Mouse (Mus musculus) retina, postnatal 1 day (tissue): Measurements from ENCODE around the gene Opcml.

Experiments used
- DNase-seq: peaks from one replicate; pipeline ENCODE4 v3.0.0-alpha.2; 2012

Gene Opcml

DNA sequence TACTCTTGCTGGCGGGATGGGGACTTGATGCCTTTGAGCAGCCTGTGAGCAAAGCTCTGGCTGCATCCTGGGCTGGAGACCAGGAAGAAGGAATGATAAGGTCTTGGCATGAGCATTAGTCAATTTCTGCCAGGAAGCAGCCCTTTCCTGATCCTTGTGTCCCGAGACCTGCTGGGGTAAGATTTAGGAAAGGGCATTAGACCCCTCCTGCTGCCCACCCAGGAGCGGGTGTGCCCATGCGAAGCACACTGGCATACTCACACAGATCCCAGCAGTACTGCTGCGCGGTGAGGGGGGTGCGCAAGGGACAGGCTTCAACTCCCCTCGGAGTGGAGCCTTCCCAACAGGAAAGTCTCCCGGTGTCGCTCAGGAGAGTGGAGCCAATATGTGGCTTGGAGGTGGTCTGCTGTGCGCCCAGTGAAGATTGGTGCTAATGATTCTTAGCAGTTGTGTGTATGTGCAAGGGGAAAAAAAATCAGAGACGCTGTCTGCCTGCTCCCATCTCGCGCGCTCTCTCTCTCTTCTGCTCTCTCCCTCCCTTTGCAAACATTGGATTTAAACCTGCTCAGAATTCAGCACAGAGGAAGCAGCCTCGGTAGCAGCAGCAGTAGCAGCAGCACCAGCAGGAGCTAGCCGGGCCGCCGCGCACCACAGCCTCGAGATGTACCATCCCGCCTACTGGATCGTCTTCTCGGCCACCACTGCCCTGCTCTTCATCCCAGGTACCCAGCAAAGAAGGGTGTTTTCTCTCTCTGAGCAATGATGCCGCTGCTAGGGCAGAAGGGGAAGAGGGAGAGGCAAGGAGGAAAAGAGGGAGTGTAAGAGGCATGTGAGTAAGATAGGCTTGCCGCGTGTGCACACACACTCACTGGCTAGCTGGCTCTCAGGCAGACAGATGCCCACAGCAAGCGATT lies at the start of gene Opcml:
Gene Opcml, plus strand, starts transcription at position 51 of the 914 bp plus-strand sequence.
- peak; percentile 47 for DNase-seq

DNA sequence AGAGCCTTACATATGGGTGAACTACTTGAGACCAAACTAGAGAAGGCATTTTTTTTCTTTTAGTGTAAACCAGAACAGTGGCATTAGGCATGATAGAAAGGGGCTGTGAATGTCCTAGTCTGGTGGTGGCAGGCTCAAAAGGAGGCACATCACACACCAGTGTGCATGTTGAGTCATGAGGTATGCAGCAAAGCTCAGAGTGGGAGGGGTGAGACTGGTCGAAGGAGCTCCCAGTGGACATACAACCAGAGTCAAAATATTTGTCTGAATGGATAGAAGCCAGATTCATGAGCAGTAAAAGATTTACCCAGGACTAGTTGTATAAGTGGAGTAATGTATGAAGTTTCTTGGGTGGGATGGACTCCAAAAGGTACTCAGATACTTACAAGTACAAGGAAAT lies 31.9 kb upstream of the Opcml start:
- DNase-seq = no peak

DNA sequence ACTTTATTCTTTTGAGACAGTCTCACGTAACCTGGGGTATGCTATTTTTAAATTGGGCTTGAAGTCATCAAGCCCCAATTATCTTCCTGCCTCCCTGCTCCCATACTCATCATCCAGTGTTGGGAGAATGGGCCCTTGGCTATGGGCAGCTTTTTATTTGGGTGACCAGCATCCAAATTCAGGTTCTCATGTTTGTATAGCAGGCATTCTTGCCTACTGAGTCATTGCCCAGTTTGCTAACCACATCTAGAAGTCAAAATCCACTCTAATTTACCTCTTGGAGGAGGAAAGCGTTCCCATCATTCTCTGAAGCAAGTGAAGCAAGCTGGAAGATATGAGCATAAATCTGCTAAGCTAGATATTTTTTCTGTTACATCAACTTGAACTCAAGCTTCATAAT lies 29.4 kb upstream of the Opcml start:
- DNase-seq = no peak

DNA sequence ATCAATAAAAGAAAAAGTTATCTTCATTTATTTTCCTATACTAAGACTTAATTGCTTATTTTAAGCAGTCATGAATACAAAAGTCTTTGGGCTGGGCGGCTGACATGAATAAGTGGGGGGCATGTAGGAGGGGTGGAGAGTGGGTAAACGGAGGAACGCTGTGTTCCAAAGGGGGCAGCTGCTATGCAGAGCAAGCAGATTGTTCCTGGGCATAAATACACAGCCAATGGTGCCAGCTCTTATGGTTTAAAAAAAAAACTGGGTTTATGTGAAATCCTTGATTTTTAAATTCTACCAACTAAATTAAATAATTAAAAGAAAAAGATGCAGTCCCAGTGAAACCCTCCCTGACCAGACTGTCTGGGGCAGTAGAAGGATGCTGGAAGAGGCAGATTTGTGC lies 24.1 kb upstream of the Opcml start:
- no peak for DNase-seq

DNA sequence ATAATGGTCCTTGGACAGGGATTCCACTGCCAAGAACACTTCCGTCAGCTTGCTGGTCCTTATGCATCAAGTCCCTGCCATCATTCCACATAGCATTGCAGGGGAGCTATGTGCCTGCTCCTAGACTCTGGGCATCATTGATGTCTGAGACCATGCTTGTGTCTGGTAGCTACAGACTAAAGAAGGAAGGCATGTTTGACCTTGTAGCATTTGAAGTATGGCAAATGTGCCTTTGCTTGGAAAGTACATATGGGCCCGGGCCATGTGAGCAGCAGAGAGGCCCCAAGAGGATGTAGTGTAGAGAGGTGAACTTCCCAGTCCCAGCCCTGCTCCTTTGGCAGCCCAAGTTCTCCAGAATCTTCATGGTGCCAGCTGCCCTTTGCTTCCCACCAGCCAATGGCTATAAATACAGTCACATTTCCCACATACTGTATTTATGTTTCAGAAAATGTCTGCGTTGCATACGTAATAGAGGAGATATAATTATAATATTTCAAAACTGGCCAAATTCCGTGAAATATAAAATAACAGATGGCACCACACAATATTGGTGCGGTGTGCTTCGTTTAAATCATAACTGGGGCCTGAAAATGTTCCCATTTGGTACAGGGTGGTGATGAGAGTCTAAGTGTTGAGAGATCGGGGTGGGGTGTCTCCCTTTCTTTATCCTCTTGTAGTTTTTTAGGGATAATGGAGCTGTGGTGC lies 23.2 kb upstream of the Opcml start:
- no peak for DNase-seq

DNA sequence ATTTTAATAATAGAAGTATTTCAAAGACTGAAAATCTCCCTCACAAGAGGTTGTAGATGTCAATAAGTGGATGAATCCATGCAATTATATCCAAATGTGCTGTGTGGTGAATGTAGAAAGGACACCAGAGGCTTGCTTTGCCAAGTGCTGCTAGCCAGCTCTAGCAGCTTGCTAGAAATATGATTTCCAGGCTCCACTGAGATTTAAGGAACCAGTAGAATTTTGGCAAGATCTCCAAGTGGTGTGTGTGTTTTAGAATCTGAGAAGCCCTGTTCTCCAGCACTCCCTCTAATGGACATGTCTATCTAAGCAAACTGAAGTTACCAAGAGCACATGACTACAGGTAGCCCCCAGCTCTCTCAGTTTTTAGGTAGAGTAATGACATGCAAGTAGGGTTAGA lies 21.8 kb upstream of the Opcml start:
- no peak for DNase-seq

DNA sequence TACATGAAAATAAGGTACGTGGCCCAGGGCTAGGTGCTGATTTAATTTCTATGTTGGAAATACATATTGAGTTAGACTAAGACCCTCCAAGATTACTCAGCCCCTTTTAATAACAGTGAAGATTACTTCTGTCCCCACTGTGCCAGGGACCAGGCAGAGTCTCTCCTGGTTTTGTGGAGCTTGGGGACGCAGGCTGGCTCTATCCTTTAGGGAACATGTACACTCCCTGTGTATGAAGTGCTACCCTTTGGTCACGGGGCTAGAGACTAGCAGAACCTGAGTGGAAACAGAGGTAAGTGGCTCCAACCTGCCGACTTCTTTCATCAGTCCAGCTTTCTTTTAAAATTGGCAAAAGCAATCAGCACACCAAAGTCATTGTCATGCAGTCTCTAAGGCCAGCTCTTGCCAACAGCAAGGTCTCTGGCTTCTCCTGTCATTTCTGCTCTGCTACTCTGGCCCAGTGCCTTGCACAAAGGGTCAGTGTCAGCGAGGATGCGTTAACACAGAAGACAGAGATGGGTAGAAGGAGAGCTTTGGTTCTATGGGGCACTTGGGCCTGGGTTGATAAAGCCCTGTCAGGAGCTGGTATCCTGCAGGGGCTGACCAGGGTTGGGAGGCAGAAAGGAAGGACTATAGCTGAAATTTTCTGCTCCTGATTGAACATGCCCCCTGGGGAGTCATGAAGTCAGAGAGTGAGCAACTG lies 9.1 kb upstream of the Opcml start:
- DNase-seq = no peak

DNA sequence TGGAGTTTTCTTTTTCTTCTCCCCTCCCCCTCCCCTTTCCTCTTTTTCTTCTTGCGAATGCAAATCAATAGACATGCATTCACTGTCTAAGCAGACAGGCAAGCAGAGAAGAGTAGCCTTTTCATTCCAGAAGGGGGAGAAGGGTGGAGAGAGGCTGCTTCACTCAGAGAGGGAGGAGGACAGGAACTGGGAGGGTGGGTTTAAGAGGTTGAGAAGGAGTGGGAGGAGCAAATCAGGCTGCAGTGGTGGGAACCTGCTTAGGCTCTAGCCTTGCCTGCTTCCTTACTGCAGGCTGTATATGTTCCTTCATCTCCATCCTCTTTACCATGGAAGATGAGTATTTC lies 8.6 kb upstream of the Opcml start:
- peak; percentile 32 for DNase-seq

DNA sequence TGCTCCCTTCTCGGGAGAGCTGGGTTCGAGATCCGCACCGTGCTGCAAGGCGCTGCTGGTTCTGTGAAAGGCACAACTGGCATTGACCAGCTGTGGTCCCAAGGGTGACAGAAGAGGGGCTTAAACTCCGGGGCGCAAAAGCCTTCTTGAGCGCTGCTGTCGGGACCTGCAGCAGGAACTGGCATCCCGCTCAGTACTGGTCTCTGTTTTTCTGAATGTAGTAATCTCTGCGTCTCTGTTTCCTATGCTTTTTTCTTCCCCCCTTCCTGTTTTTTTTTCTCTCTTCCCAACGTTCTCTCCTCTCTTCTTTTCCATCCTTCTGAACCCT lies 1.0 kb downstream of the Opcml start:
- DNase-seq = no peak

DNA sequence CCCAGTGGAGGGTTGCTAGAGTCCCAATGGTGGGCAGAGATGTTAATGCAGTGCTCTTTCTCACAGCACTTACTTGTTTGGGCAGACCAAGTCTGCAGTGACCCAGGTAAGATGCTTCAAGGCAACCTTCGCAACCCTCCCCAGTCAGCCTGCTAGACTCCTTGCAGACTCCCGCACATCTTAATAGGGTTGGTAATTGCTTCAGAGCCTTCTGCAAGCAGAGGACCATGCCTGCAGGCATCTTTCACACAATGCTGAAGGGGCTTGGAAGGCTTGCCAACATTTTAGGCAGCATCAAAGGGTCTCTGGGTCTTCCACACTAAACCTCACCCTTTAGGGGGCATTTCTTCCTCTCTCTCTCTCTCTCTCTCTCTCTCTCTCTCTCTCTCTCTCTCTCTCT lies 1.7 kb downstream of the Opcml start:
- DNase-seq = no peak

DNA sequence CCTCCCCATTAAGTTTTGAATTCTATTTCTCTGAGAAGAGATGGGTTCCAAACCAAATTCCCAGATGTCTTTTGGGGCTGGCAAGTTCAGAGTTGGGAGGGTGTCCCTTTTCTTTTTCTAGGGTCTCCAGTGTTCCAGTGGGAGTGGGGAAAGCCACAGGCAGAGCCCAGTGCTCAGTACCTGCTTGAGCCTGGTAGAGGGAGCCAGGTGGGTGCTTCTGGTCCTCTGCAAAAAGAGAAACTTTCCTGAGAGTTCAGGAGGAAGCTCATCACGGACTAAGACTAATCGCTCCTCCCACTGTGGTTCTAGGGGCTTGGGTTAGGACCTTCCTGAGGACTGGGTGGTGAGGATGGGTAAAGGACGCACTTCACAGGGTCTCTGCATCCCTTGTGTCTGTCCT lies 2.4 kb downstream of the Opcml start:
- DNase-seq = no peak

DNA sequence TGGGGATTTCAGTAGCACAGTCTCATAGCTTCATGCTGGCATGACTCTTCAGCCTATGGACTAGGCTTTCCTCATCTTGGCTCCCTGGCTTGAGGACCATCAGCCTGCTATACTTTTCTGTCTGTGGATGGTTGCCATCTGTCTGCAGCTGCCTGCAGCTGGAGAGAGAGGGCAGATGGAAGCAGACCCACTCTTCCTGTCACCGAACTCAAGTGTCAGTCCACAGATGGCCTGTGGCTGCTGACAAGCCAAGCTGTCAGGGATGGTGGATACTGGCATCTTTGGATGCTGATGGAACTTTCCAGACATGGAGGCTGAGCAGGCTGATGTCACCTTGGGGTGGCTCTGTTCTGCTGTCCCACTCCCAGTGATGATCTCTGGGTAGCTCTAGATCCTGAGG lies 6.0 kb downstream of the Opcml start:
- no peak for DNase-seq

DNA sequence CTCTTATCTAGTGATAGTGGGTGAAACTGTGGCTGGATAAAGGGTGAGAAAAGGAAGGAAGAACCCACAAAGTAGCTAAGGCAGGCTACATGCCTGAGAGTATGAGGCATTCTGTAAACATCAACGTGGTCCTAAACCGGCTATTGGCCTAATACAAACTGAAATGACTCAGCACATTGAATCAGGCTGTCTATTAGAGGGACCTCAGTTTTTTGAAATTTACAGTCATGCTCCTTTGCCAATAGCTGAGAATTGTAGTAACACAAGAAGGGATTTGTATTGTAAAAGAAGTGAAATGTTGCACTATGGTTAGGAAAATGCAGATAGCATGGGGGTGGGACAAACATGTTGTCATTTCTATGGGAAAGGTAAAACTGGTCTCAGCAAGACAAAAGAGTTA lies 10.4 kb downstream of the Opcml start:
- no peak for DNase-seq

DNA sequence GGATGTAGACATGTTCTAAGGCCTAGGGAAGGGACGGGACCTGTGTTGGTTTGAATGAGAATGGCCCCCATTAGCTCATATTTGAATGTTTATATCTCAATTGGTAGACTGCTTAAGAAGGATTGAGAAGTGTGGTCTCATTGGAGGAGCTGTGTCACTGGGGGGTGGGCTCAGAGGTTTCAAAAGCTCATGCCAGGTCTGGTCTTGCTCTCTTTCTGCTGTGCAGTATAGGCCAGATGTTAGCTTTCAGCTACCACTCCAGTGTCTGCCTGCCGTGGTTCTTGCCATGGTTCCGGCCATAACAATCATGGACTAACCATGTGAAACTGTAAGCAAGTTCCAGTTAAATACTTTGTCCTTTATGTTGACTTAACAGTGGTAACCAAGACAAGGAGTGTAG lies 11.2 kb downstream of the Opcml start:
- no peak for DNase-seq

DNA sequence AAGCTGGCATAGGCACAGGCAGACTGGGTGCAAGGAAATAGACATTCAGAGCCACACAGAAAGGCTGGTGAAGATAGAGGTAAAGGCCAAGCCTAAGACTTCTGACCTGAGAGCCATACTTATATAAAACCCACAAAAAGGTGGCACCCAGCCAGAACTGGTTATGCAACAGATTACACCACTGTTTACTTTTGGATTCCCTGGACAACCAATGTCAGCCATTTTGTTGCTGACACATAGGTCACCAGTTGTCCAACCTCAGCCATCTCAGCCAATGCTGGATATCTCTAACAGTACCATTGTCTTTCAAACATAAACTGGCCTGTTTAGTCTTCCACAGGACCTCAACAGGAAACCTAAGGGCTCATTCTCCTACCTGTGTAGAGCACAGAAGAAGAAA lies 11.8 kb downstream of the Opcml start:
- DNase-seq = no peak

DNA sequence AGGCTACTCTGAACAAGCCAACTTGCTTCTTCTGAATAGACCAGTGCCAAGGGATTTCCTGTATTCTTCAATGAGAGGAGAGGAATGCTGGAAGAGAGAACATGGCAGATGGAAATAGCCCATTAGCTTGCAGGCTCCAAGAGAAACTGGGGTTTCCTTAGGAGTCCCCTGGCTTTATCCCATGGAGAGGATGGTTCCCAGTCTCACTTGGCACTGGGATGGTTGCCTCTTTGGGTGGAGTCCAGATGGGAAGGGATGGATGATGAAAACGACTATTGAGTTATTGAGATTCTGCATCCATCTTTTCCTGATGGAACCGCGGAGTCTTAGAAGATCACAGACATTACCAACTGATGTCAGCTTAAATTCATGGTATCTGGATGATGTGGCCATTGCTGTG lies 13.9 kb downstream of the Opcml start:
- DNase-seq = no peak

DNA sequence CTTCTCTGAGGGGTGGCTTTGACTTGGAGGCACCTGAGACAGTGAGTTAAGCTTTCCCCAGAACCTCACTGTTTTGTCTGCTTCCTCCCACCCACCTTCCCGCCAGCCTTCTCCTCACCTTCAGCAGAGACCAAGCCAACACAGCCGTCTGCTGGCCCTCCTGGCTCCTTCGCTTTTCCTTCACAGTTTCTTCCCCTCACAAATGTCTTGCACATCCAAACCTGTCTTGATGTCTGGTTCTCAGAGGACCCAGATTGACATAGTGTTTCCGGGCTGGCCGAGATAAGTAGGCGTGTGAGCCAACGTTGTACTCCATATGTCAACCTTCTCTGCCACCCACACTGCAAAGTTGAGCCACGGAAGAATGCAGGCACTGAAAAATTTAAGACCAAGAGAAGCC lies 19.2 kb downstream of the Opcml start:
- no peak for DNase-seq

DNA sequence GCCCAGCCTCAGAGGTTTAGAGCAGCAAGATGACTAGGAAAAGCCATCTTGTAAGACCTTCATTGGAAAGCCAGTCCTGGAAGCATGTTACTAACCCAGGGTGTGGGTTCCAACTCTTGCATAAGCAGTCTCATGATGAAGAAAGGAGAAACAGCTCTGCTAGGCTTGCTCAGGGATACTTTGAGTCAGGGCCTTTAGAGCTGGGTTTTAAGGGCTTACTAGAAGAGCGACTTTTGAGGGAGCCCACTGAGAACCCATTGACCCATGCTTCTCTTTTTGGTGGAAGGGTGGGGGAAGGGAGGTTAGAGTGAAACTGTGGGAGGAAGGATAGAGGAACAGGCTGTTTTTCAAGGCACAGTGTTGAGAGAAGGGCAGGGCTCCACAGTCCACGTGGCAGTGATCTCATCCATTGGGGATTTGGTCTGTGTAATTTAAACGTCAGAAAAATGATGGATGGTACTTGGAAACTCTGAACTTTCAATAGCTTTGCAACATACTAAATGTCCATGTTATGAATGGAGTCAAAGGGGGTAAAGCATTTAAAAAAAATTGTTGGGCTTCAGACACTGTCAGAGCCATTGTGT lies 22.7 kb downstream of the Opcml start:
- DNase-seq = no peak

DNA sequence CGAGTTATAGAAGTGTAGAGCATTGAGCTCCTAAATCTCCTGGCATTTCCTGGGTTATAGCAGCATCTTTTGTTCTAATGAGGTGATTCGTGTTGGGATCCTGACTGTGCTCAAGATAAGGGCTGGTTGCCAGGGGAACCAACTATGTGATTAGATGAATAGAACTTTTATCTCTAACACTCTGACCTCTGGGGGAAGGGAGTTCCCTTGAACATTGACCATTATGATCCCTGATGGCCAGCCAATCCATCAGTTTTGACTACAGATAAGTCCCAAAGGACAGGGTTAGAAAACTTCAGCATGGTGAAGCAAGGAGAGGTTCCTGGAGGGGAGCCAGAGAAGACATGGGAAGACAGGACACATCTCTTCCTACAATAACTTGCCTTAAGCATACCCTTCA lies 23.6 kb downstream of the Opcml start:
- DNase-seq = no peak

DNA sequence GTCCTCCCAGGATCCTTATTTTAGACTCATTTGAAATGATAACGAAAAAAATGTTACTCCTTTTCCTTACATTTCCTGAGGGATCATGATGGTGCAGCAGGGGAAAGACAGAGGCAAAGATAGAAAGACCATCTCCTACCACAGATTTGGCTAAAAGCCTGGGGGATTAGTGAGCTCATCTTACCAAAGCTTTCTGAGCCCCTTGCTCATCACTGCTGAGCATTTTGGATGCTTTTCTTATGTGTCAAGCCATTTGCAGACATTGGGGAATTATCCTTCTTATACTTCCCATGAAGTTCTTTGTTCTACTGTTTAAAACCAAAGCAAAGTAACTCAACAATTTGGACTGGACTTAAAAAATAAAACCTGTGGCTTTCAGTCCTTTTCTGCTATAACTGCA lies 30.6 kb downstream of the Opcml start:
- DNase-seq = no peak

DNA sequence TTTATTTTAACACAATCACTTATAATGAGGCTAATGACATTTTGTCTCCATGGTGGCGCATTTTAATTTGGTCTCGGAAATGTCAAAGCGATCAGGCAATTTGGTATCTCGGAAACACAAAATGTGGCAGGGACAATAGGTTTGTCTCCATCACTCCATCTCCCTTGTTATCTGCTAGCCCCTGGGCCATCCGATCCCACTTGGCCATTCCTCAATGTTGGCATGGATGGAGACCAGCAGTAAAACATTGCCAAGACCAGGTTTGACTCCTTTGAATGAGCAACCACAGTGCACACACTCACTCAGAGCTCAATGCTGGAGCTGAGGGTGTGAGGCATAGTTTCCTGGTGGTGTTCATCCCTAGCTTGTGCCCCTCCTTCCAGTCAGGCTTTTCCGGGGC lies 32.1 kb downstream of the Opcml start:
- DNase-seq = no peak

DNA sequence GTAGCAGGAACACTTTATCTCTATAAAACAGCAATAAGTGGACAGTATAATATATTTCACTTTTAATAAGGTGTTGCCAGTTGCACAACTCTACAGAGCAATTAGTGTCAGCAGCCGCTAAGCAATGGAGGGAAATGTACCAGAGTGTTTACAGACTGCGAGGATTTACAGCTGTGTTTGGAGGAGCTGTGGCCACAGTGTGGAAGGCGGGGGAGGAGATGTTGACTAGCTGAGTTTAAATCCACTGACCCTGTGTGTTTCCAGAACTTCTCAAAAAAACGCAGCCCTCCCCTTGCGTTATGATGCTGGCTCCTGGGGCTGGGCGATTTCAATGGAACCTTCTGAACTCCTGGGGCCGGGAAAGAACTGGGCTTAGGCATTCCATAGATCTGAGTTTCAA lies 33.8 kb downstream of the Opcml start:
- DNase-seq = no peak

DNA sequence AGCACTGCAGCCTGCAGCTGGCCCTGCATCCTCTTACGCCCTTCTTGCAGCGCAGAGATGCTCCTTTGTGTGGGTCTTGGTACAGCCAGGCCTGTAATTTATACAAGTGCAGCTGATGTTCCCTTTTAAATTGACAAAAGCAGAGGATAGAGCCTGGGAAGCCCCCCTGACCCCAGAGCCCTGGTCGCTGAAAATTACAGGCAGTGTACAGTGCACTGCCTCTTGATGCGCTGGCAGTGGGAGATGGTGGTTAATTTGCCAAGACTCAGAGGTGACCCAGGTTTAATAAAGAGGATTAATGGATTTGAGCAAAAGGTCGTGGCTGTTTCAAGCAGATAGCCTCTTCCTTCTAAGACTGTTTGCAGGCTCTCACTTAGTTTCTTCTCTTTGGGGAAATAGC lies 39.9 kb downstream of the Opcml start:
- DNase-seq = no peak

DNA sequence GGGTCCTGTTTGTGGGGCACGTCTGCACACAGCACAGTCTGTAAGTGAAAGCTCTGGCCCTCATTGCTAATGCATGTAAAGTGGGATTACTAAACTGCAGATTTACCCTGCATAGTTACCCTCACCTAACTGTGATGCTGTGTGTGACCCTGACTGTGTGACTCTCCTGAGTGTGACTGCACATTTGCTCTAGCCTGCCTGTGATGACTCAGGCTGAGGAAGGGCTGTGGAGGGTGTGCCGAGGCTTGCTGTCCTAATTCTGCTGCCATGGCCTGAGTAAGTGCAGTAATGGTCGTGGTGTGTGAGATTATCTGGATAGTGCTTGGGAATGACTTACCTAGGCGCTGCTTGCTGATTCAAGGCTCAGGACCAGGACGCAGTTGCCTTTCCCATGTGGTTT lies 52.2 kb downstream of the Opcml start:
- DNase-seq = no peak
